Mouse (Mus musculus): Measurements from ENCODE around the gene Hs3st6. TPM values are rescaled to one million over a fixed set of nuclear protein-coding genes. Genes with fewer than 3 reads are reported as not detected.

Gene Hs3st6
- not detected for polyA plus RNA-seq (2014; fragmentation: Illumina TruSeq; extraction: RNeasy Lipid Tissue Mini Kit (QIAGEN cat#74804))

GRCm38 (mm10) chr17:24752415-24753394 lies at the start of gene Hs3st6:
Gene Hs3st6, plus strand, starts transcription at chr17:24752988.

GRCm38 (mm10) chr17:24706982-24707800 lies 45.6 kb upstream of the Hs3st6 start, which contains the start of gene Tbl3:
Gene Tbl3, minus strand, starts transcription at chr17:24707660.

GRCm38 (mm10) chr17:24717943-24718342 lies 34.8 kb upstream of the Hs3st6 start, which contains the start of the genes Rnf151 and Rps2:
Gene Rnf151, minus strand, starts transcription at chr17:24718063.
Gene Rps2, plus strand, starts transcription at chr17:24718116.

GRCm38 (mm10) chr17:24724184-24724583 lies 28.6 kb upstream of the Hs3st6 start, which contains the start of gene Ndufb10:
Gene Ndufb10, minus strand, starts transcription at chr17:24724478.

GRCm38 (mm10) chr17:24727618-24728017 lies 25.2 kb upstream of the Hs3st6 start, which contains the start of gene Rpl3l:
Gene Rpl3l, plus strand, starts transcription at chr17:24727820.

GRCm38 (mm10) chr17:24736330-24737051 lies 16.3 kb upstream of the Hs3st6 start, which contains the start of gene Msrb1:
Gene Msrb1, plus strand, starts transcription at chr17:24736642.

GRCm38 (mm10) chr17:24803952-24804951 lies 51.5 kb downstream of the Hs3st6 start, which contains the start of gene Meiob:
Gene Meiob, plus strand, starts transcription at chr17:24804289.

Other genes with a start within 250 kb of the Hs3st6 start
- 5.3 TPM for gene Traf7, start 225.1 kb upstream of the Hs3st6 start, polyA plus RNA-seq (2014; fragmentation: Illumina TruSeq; extraction: RNeasy Lipid Tissue Mini Kit (QIAGEN cat#74804))
- not detected for gene Rab26, start 218.8 kb upstream of the Hs3st6 start, polyA plus RNA-seq (2014; fragmentation: Illumina TruSeq; extraction: RNeasy Lipid Tissue Mini Kit (QIAGEN cat#74804))
- gene Pkd1, start 203.2 kb upstream of the Hs3st6 start, polyA plus RNA-seq (2014; fragmentation: Illumina TruSeq; extraction: RNeasy Lipid Tissue Mini Kit (QIAGEN cat#74804)): 6.3 TPM
- 15.9 TPM for gene Tsc2, start 120.4 kb upstream of the Hs3st6 start, polyA plus RNA-seq (2014; fragmentation: Illumina TruSeq; extraction: RNeasy Lipid Tissue Mini Kit (QIAGEN cat#74804))
- 0.34 TPM for gene Nthl1, start 120.3 kb upstream of the Hs3st6 start, polyA plus RNA-seq (2014; fragmentation: Illumina TruSeq; extraction: RNeasy Lipid Tissue Mini Kit (QIAGEN cat#74804))
- 11.8 TPM for gene Slc9a3r2, start 102.7 kb upstream of the Hs3st6 start, polyA plus RNA-seq (2014; fragmentation: Illumina TruSeq; extraction: RNeasy Lipid Tissue Mini Kit (QIAGEN cat#74804))
- gene Npw, start 94.5 kb upstream of the Hs3st6 start, polyA plus RNA-seq (2014; fragmentation: Illumina TruSeq; extraction: RNeasy Lipid Tissue Mini Kit (QIAGEN cat#74804)): not detected
- gene Zfp598, start 83.3 kb upstream of the Hs3st6 start, polyA plus RNA-seq (2014; fragmentation: Illumina TruSeq; extraction: RNeasy Lipid Tissue Mini Kit (QIAGEN cat#74804)): 0.68 TPM
- gene Syngr3, start 63.0 kb upstream of the Hs3st6 start, polyA plus RNA-seq (2014; fragmentation: Illumina TruSeq; extraction: RNeasy Lipid Tissue Mini Kit (QIAGEN cat#74804)): 0.83 TPM
- 10.4 TPM for gene Gfer, start 56.8 kb upstream of the Hs3st6 start, polyA plus RNA-seq (2014; fragmentation: Illumina TruSeq; extraction: RNeasy Lipid Tissue Mini Kit (QIAGEN cat#74804))
- 1.1 TPM for gene Noxo1, start 56.8 kb upstream of the Hs3st6 start, polyA plus RNA-seq (2014; fragmentation: Illumina TruSeq; extraction: RNeasy Lipid Tissue Mini Kit (QIAGEN cat#74804))
- gene Tbl3, start 45.3 kb upstream of the Hs3st6 start, polyA plus RNA-seq (2014; fragmentation: Illumina TruSeq; extraction: RNeasy Lipid Tissue Mini Kit (QIAGEN cat#74804)): 0.31 TPM
- not detected for gene Rnf151, start 34.9 kb upstream of the Hs3st6 start, polyA plus RNA-seq (2014; fragmentation: Illumina TruSeq; extraction: RNeasy Lipid Tissue Mini Kit (QIAGEN cat#74804))
- 771 TPM for gene Rps2, start 34.9 kb upstream of the Hs3st6 start, polyA plus RNA-seq (2014; fragmentation: Illumina TruSeq; extraction: RNeasy Lipid Tissue Mini Kit (QIAGEN cat#74804))
- gene Ndufb10, start 28.5 kb upstream of the Hs3st6 start, polyA plus RNA-seq (2014; fragmentation: Illumina TruSeq; extraction: RNeasy Lipid Tissue Mini Kit (QIAGEN cat#74804)): 52.5 TPM
- not detected for gene Rpl3l, start 25.2 kb upstream of the Hs3st6 start, polyA plus RNA-seq (2014; fragmentation: Illumina TruSeq; extraction: RNeasy Lipid Tissue Mini Kit (QIAGEN cat#74804))
- gene Msrb1, start 16.3 kb upstream of the Hs3st6 start, polyA plus RNA-seq (2014; fragmentation: Illumina TruSeq; extraction: RNeasy Lipid Tissue Mini Kit (QIAGEN cat#74804)): 1.2 TPM
- gene Meiob, start 51.3 kb downstream of the Hs3st6 start, polyA plus RNA-seq (2014; fragmentation: Illumina TruSeq; extraction: RNeasy Lipid Tissue Mini Kit (QIAGEN cat#74804)): 0.74 TPM
- gene Hagh, start 87.2 kb downstream of the Hs3st6 start, polyA plus RNA-seq (2014; fragmentation: Illumina TruSeq; extraction: RNeasy Lipid Tissue Mini Kit (QIAGEN cat#74804)): 2.5 TPM
- gene Fahd1, start 97.4 kb downstream of the Hs3st6 start, polyA plus RNA-seq (2014; fragmentation: Illumina TruSeq; extraction: RNeasy Lipid Tissue Mini Kit (QIAGEN cat#74804)): 54.8 TPM
- not detected for gene Igfals, start 113.0 kb downstream of the Hs3st6 start, polyA plus RNA-seq (2014; fragmentation: Illumina TruSeq; extraction: RNeasy Lipid Tissue Mini Kit (QIAGEN cat#74804))
- gene Nubp2, start 133.4 kb downstream of the Hs3st6 start, polyA plus RNA-seq (2014; fragmentation: Illumina TruSeq; extraction: RNeasy Lipid Tissue Mini Kit (QIAGEN cat#74804)): 2.1 TPM
- gene Spsb3, start 133.7 kb downstream of the Hs3st6 start, polyA plus RNA-seq (2014; fragmentation: Illumina TruSeq; extraction: RNeasy Lipid Tissue Mini Kit (QIAGEN cat#74804)): not detected
- gene Eme2, start 142.1 kb downstream of the Hs3st6 start, polyA plus RNA-seq (2014; fragmentation: Illumina TruSeq; extraction: RNeasy Lipid Tissue Mini Kit (QIAGEN cat#74804)): 1.4 TPM
- 0.94 TPM for gene Mrps34, start 142.1 kb downstream of the Hs3st6 start, polyA plus RNA-seq (2014; fragmentation: Illumina TruSeq; extraction: RNeasy Lipid Tissue Mini Kit (QIAGEN cat#74804))
- 1.0 TPM for gene Nme3, start 143.5 kb downstream of the Hs3st6 start, polyA plus RNA-seq (2014; fragmentation: Illumina TruSeq; extraction: RNeasy Lipid Tissue Mini Kit (QIAGEN cat#74804))
- 4.4 TPM for gene Mapk8ip3, start 184.0 kb downstream of the Hs3st6 start, polyA plus RNA-seq (2014; fragmentation: Illumina TruSeq; extraction: RNeasy Lipid Tissue Mini Kit (QIAGEN cat#74804))
- gene Jpt2, start 207.7 kb downstream of the Hs3st6 start, polyA plus RNA-seq (2014; fragmentation: Illumina TruSeq; extraction: RNeasy Lipid Tissue Mini Kit (QIAGEN cat#74804)): 90.6 TPM